Mouse (Mus musculus): ENCODE measurements around the gene Cacng8. TPM values are rescaled to one million over a fixed set of nuclear protein-coding genes. Genes with fewer than 3 reads are reported as not detected.
A peak's percentile ranks its signal among the peaks of the same experiment; 100 is the strongest.

Cacng8 gene
- total RNA-seq, 2 experiments from 2014 or later = not detected

GRCm38 (mm10) chr7:3423895-3424294 is 33.4 kb downstream of the Cacng8 start, which contains the start of gene Cacng6:
TSS of gene Cacng6 (plus strand) at chr7:3424195.
- no peak for ATAC-seq (ENCODE audit: poor library complexity, severe bottlenecking)

DNA sequence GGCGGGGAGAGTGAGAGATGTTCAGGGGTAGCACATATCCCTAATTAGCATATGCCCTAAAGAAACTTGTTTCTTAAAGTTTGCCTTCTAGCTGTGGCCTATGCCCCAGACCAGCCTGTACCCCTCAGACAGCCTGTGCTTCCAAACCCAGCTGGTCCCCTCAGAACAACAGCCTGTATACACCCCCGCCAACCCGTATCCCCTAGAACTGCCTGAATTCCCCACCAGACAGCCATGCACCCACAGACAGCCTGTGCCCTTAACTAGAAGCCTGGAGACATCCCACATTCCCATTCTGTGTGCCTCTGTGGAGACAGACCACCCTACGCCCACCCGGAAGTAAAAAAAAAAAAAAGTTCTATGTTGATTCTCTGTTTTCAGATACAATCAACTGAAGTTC is 34.7 kb downstream of the Cacng8 start:
- ATAC-seq (ENCODE audit: poor library complexity, severe bottlenecking) = no peak

GRCm38 (mm10) chr7:3430161-3430560 is 39.7 kb downstream of the Cacng8 start:
- ATAC-seq (ENCODE audit: poor library complexity, severe bottlenecking) = no peak

- no peak for ATAC-seq (ENCODE audit: poor library complexity, severe bottlenecking)
Observed at GRCm38 (mm10) chr7:3432066-3432465, 41.6 kb downstream of the Cacng8 start.

GRCm38 (mm10) chr7:3437941-3438340 is 47.5 kb downstream of the Cacng8 start:
- no peak for ATAC-seq (ENCODE audit: poor library complexity, severe bottlenecking)

DNA sequence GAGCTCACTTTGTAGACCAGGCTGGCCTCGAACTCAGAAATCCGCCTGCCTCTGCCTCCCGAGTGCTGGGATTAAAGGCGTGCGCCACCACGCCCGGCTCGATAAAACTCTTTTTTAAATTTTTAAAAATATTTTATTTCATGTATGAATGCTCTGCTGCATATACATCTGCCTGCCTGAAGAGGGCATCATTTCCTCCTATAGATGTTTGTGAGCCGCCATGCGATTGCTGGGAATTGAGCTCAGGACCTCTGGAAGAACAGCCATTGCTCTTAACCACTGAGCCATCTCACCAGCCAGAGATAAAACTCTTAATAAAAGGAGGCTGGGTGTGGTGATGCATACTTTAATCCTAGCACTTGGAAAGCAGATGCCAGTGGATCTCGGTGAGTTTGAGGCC is 49.5 kb downstream of the Cacng8 start:
- ATAC-seq (ENCODE audit: poor library complexity, severe bottlenecking) = no peak

DNA sequence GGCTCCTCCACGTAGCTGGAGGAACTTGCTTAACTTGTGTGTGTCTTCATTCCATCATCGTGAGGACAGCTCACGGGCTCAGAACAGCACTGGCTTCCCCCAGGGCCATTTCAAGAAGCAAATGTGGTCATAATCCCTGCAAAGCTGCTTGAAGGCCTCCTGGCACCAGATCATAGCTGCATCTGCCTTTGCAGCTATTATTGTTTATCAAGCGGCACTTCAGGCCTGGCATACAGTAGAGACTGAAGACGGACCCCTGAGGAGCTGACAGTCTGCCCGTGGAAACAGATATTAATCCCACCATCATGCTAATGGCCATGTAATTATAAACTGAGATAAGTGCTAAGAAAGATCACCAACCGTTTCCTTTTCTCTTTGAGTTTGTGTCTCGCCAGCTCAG is 50.0 kb downstream of the Cacng8 start:
- ATAC-seq (ENCODE audit: poor library complexity, severe bottlenecking) = no peak

DNA sequence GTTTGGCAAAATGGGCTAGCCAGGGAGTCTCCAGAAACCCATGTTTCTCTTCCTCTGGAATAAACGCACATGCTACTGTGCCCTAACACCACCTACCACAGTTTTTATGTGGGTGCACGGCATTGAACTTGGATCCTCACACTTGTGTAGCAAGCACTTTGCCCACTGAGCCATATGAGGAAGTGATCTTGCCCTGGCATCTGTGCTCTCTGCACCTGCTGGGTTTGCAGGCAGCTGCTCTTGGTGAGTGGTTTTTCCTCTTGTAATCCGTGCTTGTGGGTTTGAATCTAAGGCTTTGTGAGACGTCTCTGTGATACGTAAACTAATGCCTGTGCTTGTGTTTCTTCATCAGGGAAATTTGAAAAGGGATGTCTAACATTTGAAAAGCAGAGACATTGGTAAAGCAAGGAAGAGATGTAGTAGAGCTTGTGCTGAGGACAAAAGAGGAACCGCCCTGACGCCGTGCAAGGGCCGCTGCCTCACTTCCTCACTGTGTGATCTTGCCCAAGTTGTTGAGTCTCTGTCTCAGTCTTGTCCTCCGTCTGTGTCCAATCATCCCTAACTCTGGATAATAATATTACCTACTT is 52.1 kb downstream of the Cacng8 start:
- ATAC-seq (ENCODE audit: poor library complexity, severe bottlenecking) = peak; percentile 95

- ATAC-seq (ENCODE audit: poor library complexity, severe bottlenecking) = peak; percentile 31
Observed at GRCm38 (mm10) chr7:3444678-3445077, 54.2 kb downstream of the Cacng8 start.

DNA sequence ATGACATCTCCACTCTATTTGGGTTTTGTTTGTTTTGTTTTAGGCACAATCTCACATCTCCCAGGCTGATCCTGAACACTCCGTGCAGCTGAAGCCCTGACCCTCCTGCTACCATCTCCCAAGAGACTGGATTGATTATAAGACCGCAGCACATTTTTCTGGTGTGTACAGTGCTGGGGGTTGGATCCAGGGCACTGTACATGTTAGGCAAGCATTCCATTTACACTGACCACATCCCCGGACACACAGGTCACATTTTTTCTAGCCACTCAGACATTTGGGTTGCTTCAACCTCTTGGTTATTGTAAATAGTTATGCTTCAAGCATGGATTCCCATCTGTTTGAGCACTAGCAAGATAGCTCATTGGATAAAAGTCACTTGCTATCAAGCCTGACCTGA is 56.1 kb downstream of the Cacng8 start:
- ATAC-seq (ENCODE audit: poor library complexity, severe bottlenecking) = no peak

DNA sequence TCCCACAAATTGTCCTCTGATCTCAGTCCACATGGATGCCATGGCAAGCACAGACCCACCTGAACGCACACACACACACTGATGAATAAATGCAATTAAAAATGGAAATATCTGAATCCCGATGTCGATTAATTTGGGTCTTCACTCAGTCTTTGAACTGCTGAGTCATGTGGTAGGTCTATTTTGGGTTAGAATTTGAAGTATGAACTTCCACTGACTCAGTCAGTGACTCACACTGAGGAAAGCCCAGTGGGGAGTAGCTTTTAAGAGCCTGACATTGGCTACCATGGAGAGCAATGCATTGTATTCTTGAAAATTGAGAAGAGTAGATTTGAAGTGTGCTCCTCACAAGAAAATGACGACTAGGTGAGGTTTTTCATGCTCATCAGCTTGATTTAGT is 56.5 kb downstream of the Cacng8 start:
- ATAC-seq (ENCODE audit: poor library complexity, severe bottlenecking) = no peak

- ATAC-seq (ENCODE audit: poor library complexity, severe bottlenecking) = peak; percentile 70
Observed at GRCm38 (mm10) chr7:3448737-3449454, 58.4 kb downstream of the Cacng8 start.

DNA sequence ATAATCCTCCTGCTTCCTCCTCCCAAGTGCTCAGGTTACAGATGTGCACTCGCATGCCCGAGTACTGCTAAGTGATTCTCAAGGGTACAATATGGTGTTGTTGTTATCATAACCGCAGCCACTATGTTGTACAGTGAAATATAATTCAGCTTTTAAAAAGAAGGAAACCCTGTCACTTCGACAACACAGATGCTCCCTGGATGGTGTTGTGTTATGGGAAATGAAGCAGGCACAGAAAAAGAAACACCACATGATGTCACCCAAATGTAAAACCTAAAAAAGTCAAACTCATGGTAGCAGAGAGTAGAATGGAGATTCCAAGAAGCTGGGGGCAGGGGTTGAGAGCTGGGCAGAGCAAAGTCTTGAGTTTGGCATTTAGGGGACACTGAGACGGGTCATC is 60.2 kb downstream of the Cacng8 start:
- no peak for ATAC-seq (ENCODE audit: poor library complexity, severe bottlenecking)

GRCm38 (mm10) chr7:3451161-3451560 is 60.7 kb downstream of the Cacng8 start:
- ATAC-seq (ENCODE audit: poor library complexity, severe bottlenecking) = no peak

DNA sequence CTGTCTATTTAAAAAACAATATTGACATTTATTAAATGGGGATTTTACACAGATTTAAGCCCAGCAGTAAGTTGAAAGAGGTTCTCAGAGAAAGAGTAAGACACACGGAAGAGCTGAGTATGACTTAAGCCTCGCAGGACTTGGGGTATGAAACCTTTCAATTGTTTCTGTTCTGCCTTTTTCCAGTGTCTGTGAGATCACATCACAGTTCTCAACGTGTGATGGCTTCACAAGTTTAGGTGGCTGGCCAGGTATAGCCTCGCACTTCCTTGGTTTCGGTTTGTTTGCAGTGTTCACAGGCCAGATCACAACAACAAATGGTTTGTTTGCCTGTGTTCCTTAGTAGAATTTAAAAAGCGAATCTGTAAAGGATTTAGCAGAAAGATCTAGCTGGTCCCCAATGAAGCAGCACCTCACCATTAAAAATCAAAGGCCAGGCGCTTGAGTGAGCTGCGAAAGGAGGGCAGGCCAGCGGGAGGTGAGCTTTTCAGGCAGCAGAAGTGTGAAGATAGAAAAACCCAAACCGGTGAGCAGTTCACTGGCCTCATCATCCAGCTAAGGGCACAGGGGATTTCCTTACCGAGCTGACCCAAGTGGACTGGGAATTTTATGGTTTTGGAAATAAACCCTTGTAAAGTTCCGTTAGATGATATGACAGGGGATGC is 62.5 kb downstream of the Cacng8 start:
- no peak for ATAC-seq (ENCODE audit: poor library complexity, severe bottlenecking)

DNA sequence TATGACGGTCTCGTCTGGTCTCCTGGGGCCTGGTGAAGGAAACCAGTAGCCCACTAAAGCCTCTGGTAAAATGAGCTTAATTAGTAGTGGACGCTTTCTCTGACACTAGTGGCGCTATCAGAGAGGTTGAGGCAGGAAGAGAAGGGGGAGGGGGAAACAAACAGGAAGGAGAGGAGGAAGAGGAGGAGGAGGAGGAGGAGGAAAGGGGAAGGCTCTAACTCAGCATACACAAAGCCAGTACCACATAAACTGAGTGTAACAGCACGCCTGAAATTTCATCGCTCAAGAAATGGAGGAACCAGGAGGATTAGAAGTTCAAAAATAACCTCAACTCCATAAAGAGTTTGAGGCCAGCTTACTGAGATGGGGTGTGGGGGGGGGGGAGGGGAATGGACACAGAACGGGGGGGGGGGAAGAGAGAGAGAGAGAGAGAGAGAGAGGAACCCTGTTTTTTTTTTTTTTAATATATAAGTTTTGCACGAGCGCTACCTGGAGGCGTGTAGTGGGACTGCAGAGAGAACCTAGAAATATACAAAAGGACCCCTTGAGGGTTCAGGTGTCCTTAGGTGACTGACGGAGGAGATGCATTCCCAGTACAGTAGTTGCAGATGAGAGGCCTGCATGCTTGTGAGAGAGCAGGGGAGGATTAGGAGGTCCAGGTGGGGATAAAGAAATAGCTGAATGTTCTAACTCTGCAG is 63.2 kb downstream of the Cacng8 start:
- ATAC-seq (ENCODE audit: poor library complexity, severe bottlenecking) = no peak

DNA sequence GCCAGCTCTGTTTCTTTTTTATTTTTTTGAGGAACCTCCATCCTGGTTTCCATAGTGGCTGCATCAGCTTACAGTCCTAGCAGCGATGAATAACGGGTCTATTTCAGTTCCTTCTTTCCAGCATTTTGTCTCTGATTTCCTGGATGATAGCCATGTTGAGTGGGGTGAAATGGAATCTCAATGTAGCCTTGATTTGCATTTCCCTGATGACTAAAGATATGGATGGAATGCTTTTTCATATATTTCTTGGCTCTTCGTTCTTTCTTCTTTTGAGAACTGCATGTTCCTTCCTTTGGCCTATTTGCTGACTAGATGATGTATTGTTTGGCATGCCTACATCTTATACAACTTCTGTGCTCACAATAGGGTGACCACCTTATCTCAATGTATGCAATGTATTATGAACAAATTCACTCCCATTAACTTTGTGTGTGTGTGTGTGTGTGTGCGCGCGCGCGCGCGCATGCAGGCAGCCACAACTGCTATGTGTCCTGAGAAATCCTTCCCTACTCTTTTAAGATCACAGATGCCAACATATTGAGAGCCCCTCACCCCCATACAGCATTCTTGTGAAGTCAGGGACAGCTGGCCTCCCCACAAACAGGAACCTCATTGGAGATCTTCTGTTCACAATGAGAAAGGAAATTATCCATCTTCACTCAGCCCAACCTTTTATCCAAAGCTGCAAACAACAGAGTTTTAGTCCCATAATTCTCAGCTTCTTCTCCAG is 66.8 kb downstream of the Cacng8 start:
- no peak for ATAC-seq (ENCODE audit: poor library complexity, severe bottlenecking)

DNA sequence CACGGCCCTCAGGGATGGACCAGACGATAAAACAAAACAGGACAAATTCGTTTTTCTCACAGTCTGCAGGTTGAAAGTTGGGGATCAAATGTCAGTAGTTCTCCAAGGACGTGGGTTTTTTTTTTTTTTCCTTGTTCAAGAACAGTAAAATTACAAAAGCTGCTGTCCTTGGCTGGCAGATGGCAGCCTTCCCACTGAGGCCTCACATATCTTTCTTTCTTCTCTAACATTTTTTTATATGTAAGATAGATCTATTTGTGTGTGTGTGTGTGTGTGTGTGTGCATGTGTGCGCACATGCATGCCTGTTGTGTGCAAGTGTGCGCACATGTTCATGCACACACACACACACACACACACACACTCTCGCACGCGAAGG is 67.3 kb downstream of the Cacng8 start:
- no peak for ATAC-seq (ENCODE audit: poor library complexity, severe bottlenecking)

DNA sequence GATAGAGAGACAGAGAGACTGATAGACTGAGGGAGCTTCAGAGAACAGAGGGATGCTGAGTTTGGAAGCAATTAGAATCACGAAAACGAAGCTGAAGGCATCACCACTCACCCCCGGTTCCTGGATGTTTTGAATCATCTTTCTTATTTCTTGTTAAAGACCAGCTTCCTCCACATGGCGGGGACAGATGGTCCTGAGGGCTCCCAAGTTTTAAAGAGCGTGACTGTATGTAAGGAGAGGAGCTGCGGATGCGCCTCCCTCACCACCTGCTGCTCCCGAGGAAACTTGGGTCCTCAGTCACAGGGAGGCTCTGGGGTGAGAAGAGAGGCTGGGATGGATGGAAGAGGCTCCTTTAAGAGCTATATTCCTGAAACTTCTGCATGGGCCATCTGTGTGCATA is 69.8 kb downstream of the Cacng8 start:
- no peak for ATAC-seq (ENCODE audit: poor library complexity, severe bottlenecking)

GRCm38 (mm10) chr7:3463306-3463705 is 72.8 kb downstream of the Cacng8 start:
- ATAC-seq (ENCODE audit: poor library complexity, severe bottlenecking) = no peak

All from megakaryocyte, adult 5-6 weeks (primary cell).